Mouse (Mus musculus): Measurements from ENCODE around the gene Rbpjl. TPM values are rescaled to one million over a fixed set of nuclear protein-coding genes. Genes with fewer than 3 reads are reported as not detected.

Rbpjl gene
- total RNA-seq, 2 experiments from 2014 or later = 0.24 to 0.40 TPM

- intact Hi-C loops (cut with DNase I) = loop anchor here (10.0 kb wide), 1 partner anchor 139 kb away; the partner anchor contains the start of gene Wfdc2
These were observed 22.5 kb downstream of the Rbpjl start for GRCm38 (mm10) chr2:164425401-164425800.

GRCm38 (mm10) chr2:164426121-164426520 lies 23.2 kb downstream of the Rbpjl start:
- intact Hi-C loops (cut with DNase I) = loop anchor here (10.0 kb wide), 1 partner anchor 139 kb away; the partner anchor contains the start of gene Wfdc2
- DNase-seq = no peak

More at GRCm38 (mm10) chr2:164425401-164425800, 22.5 kb downstream of the Rbpjl start:
- DNase-seq = peak; percentile 59

- intact Hi-C loops (cut with DNase I) = loop anchor here (10.0 kb wide), 1 partner anchor 138 kb away; the partner anchor contains the start of gene Wfdc2
- no peak for DNase-seq
These were observed 24.0 kb downstream of the Rbpjl start for GRCm38 (mm10) chr2:164426952-164427351.

- intact Hi-C loops (cut with DNase I) = loop anchor here (10.0 kb wide), 1 partner anchor 136 kb away; the partner anchor contains the start of gene Wfdc2
- DNase-seq = no peak
These were observed 25.5 kb downstream of the Rbpjl start for GRCm38 (mm10) chr2:164428451-164428850.

- intact Hi-C loops (cut with DNase I) = loop anchor here (10.0 kb wide), 1 partner anchor 135 kb away; the partner anchor contains the start of gene Wfdc2
- DNase-seq = no peak
These were observed 27.1 kb downstream of the Rbpjl start for GRCm38 (mm10) chr2:164429881-164430615.

- no peak for DNase-seq
- intact Hi-C loops (cut with DNase I) = no loop called here
These were observed 27.8 kb downstream of the Rbpjl start for GRCm38 (mm10) chr2:164430697-164431096.

- intact Hi-C loops (cut with DNase I) = no loop called here
- no peak for DNase-seq
These were observed 28.9 kb downstream of the Rbpjl start for GRCm38 (mm10) chr2:164431676-164432465.

- intact Hi-C loops (cut with DNase I) = no loop called here
- DNase-seq = no peak
These were observed 29.7 kb downstream of the Rbpjl start for GRCm38 (mm10) chr2:164432541-164433191.

GRCm38 (mm10) chr2:164433278-164433895 lies 30.4 kb downstream of the Rbpjl start:
- no peak for DNase-seq
- intact Hi-C loops (cut with DNase I) = no loop called here

- DNase-seq = no peak
- intact Hi-C loops (cut with DNase I) = no loop called here
These were observed 31.7 kb downstream of the Rbpjl start for GRCm38 (mm10) chr2:164434681-164435080.

GRCm38 (mm10) chr2:164435216-164436090 lies 32.5 kb downstream of the Rbpjl start:
- intact Hi-C loops (cut with DNase I) = no loop called here
- no peak for DNase-seq

- intact Hi-C loops (cut with DNase I) = no loop called here
- no peak for DNase-seq
These were observed 33.4 kb downstream of the Rbpjl start for GRCm38 (mm10) chr2:164436215-164436913.

GRCm38 (mm10) chr2:164436961-164437360 lies 34.0 kb downstream of the Rbpjl start:
- DNase-seq = no peak
- intact Hi-C loops (cut with DNase I) = no loop called here

GRCm38 (mm10) chr2:164437710-164438109 lies 34.8 kb downstream of the Rbpjl start:
- intact Hi-C loops (cut with DNase I) = no loop called here
- no peak for DNase-seq

- no peak for DNase-seq
- intact Hi-C loops (cut with DNase I) = no loop called here
These were observed 35.3 kb downstream of the Rbpjl start for GRCm38 (mm10) chr2:164438257-164438656.

GRCm38 (mm10) chr2:164439001-164439421 lies 36.1 kb downstream of the Rbpjl start:
- no peak for DNase-seq
- intact Hi-C loops (cut with DNase I) = no loop called here

- intact Hi-C loops (cut with DNase I) = no loop called here
- no peak for DNase-seq
These were observed 37.4 kb downstream of the Rbpjl start for GRCm38 (mm10) chr2:164440314-164440713.

GRCm38 (mm10) chr2:164441155-164441554 lies 38.2 kb downstream of the Rbpjl start:
- intact Hi-C loops (cut with DNase I) = no loop called here

GRCm38 (mm10) chr2:164441731-164442130 lies 38.8 kb downstream of the Rbpjl start:
- intact Hi-C loops (cut with DNase I) = no loop called here
- DNase-seq = no peak

More at GRCm38 (mm10) chr2:164441155-164441554, 38.2 kb downstream of the Rbpjl start:
- DNase-seq = no peak
